ENCODE assay signal across 28 mouse cellular contexts in genomic region chr5:15024316-15024715, GRCm38 (mm10). TPM values are rescaled to one million over a fixed set of nuclear protein-coding genes. Genes with fewer than 3 reads are reported as not detected.
DNase-seq lines count a peak whose midpoint lies in the region; ATAC-seq and TF ChIP-seq lines count a peak whose summit lies in the region.
"Not testable (repeated sequence)": the region's sequence is repeated elsewhere in the genome, so short reads cannot be mapped to it uniquely, and the experiment has no call there.
"Had no signal": no experiment of that assay in that cellular context is flagged by ENCODE, and none has a peak within 500 bp of the region (broad histone marks: within the 10 kb centered on the region; RNA-seq: fewer than 3 reads in every experiment).

No protein-coding gene starts in this region.

- 89% methylated on average over 1 of the region's 1 CpGs for WGBS in liver, postnatal 0 days (ENCODE audit: insufficient replicate concordance)

- not testable (repeated sequence) for TF ChIP-seq EP300 in liver, postnatal 0 days (IDR thresholded peaks at IDR 0.05; ENCODE audit: low read depth)

- DNase-seq in 416B (ENCODE audit: low read depth) (peak; percentile 67), MN1 (ENCODE audit: low spot score) (peak; percentile 7)
- peak; percentile 33 for DNase-seq in adrenal gland, postnatal 10 days
- peak; percentile 24 to 35 for DNase-seq in adrenal gland, postnatal 36 days
- peak; percentile 6 for DNase-seq in kidney, postnatal 10 days
- DNase-seq in liver, postnatal 0 days, result peak; percentile 15

- not testable (repeated sequence) for H3K9me3 ChIP-seq in liver, postnatal 0 days (ENCODE audit: low read length)

- not testable (repeated sequence) for H3K36me3 ChIP-seq in liver, postnatal 0 days (replicated peaks; ENCODE audit: insufficient read depth, low read length)

- H3K9ac ChIP-seq in liver, postnatal 0 days (replicated peaks), result not testable (repeated sequence)

- not testable (repeated sequence) for H3K27ac ChIP-seq in liver, postnatal 0 days (ENCODE audit: low read depth)

- not testable (repeated sequence) for ATAC-seq in liver, postnatal 0 days

- not testable (repeated sequence) for H3K4me2 ChIP-seq in liver, postnatal 0 days (ENCODE audit: low read depth, low read length)

- not testable (repeated sequence) for TF ChIP-seq CTCF in liver, postnatal 0 days (IDR thresholded peaks at IDR 0.05; ENCODE audit: low read depth)

- not testable (repeated sequence) for H3K4me3 ChIP-seq in liver, postnatal 0 days (ENCODE audit: low read depth, low read length)

- H3K27me3 ChIP-seq in liver, postnatal 0 days (ENCODE audit: insufficient read depth, low read length), result not testable (repeated sequence)

- H3K4me1 ChIP-seq in liver, postnatal 0 days (ENCODE audit: insufficient read depth), result not testable (repeated sequence)

RNA-seq across cellular contexts. Expression of gene Gm17019, which starts 8.5 kb away (rescaled TPM):
- not detected for total RNA-seq in adrenal gland, postnatal 10 days (2021)
- not detected for total RNA-seq in adrenal gland, postnatal 36 days (2021)
- polyA plus RNA-seq in liver, postnatal 0 days (2015; fragmentation: Nextera tagmentation; extraction: Ambion mirVana), result not detected in 2 replicates
- total RNA-seq: adrenal gland, adult 18-20 months; CH12.LX; gastrocnemius, adult 8-10 months; gastrocnemius, postnatal 25 days; heart, adult 18-20 months; heart, postnatal 10 days; heart, postnatal 36 days; MEL had no signal
- polyA plus RNA-seq: brain, embryonic 14.5 days; cortical plate, adult 2 months; embryonic facial prominence, embryonic 10.5 days; embryonic facial prominence, embryonic 13.5 days; erythroblast, embryonic 14.5 days; forebrain, embryonic 12.5 days; forebrain, embryonic 15.5 days; gonadal fat pad, adult 2 months; heart, embryonic 12.5 days; hindbrain, embryonic 10.5 days; hindbrain, embryonic 13.5 days; hindbrain, embryonic 16.5 days; intestine, embryonic 15.5 days had no signal

RNA-seq across cellular contexts. Expression of gene Gm10354, which starts 45.6 kb away (rescaled TPM):
- not detected for total RNA-seq in adrenal gland, postnatal 10 days (2021)
- not detected for total RNA-seq in adrenal gland, postnatal 36 days (2021)
- not detected in 2 replicates for polyA plus RNA-seq in liver, postnatal 0 days (2015; fragmentation: Nextera tagmentation; extraction: Ambion mirVana)
- total RNA-seq: adrenal gland, adult 18-20 months; CH12.LX; gastrocnemius, adult 8-10 months; gastrocnemius, postnatal 25 days; heart, adult 18-20 months; heart, postnatal 10 days; heart, postnatal 36 days; MEL had no signal
- polyA plus RNA-seq: brain, embryonic 14.5 days; cortical plate, adult 2 months; embryonic facial prominence, embryonic 10.5 days; embryonic facial prominence, embryonic 13.5 days; erythroblast, embryonic 14.5 days; forebrain, embryonic 12.5 days; forebrain, embryonic 15.5 days; gonadal fat pad, adult 2 months; heart, embryonic 15.5 days; hindbrain, embryonic 10.5 days; hindbrain, embryonic 13.5 days; hindbrain, embryonic 16.5 days; intestine, embryonic 15.5 days had no signal

Comparison
In these comparisons a context has a peak if more than half of its experiments do, and no peak if none do; other contexts are left out.
1. DNase-seq: peak in every context shown above with its lines; median percentile 67 in 416B; 33 in adrenal gland, postnatal 10 days; 30 in adrenal gland, postnatal 36 days; 15 in liver, postnatal 0 days; 7 in MN1; 6 in kidney, postnatal 10 days.